Mouse (Mus musculus): Measurements from ENCODE around the gene Wtap. TPM values are rescaled to one million over a fixed set of nuclear protein-coding genes. Genes with fewer than 3 reads are reported as not detected.
"Not testable (repeated sequence)": the region's sequence is repeated elsewhere in the genome, so short reads cannot be mapped to it uniquely, and the experiment has no call there.

The Wtap gene
- polyA plus RNA-seq, 1 experiment from 2014 or later, result 42.4 TPM

GRCm38 (mm10) chr17:12983988-12984387 lies 10.0 kb downstream of the Wtap start:
- Histone ChIP-seq H3K4me2 (ENCODE audit: low read depth, low read length) (no peak overlapping the region), H3K9ac (ENCODE audit: low read depth, low read length) (no peak overlapping the region), H3K4me1 (ENCODE audit: control insufficient read depth, low read depth, low read length) (peaks cover 2% of the 10 kb centered on the region; the same call in 1 of the 2 replicates), H3K27me3 (ENCODE audit: control insufficient read depth, insufficient read depth, low read depth, low read length) (no peaks in the 10 kb centered on the region), H3K4me3 (ENCODE audit: low read depth, low read length) (no peak overlapping the region), H3K27ac (ENCODE audit: low read length) (no peak overlapping the region), H3K36me3 (ENCODE audit: control insufficient read depth, insufficient read depth) (peaks cover 43% of the 10 kb centered on the region), H3K9me3 (replicated peaks; ENCODE audit: control insufficient read depth, low read length) (no peaks in the 10 kb centered on the region)
- WGBS (ENCODE audit: insufficient replicate concordance), result 25% methylated on average over 2 of the region's 2 CpGs
- no peak for ATAC-seq (ENCODE audit: low read depth)

- ATAC-seq (ENCODE audit: low read depth), result no peak
- peaks cover 50% of the 10 kb centered on the region for H3K36me3 ChIP-seq (ENCODE audit: control insufficient read depth, insufficient read depth)
- H3K4me1 ChIP-seq (ENCODE audit: control insufficient read depth, low read depth, low read length), result no peaks in the 10 kb centered on the region
These were observed 15.4 kb downstream of the Wtap start for GRCm38 (mm10) chr17:12978546-12978945.

GRCm38 (mm10) chr17:12973851-12974250 lies 20.1 kb downstream of the Wtap start:
- Histone ChIP-seq H3K36me3 (ENCODE audit: control insufficient read depth, insufficient read depth) (peaks cover 26% of the 10 kb centered on the region), H3K27me3 (ENCODE audit: control insufficient read depth, insufficient read depth, low read depth, low read length) (no peaks in the 10 kb centered on the region), H3K9me3 (replicated peaks; ENCODE audit: control insufficient read depth, low read length) (no peaks in the 10 kb centered on the region), H3K4me1 (ENCODE audit: control insufficient read depth, low read depth, low read length) (no peaks in the 10 kb centered on the region), H3K4me2 (ENCODE audit: low read depth, low read length) (no peak overlapping the region), H3K9ac (ENCODE audit: low read depth, low read length) (no peak overlapping the region), H3K27ac (ENCODE audit: low read length) (no peak overlapping the region), H3K4me3 (ENCODE audit: low read depth, low read length) (no peak overlapping the region)
- ATAC-seq (ENCODE audit: low read depth), result no peak
- 74% methylated on average over 2 of the region's 2 CpGs for WGBS (ENCODE audit: insufficient replicate concordance)

More at GRCm38 (mm10) chr17:12978546-12978945, 15.4 kb downstream of the Wtap start:
- Histone ChIP-seq H3K9ac (ENCODE audit: low read depth, low read length) (no peak overlapping the region), H3K9me3 (replicated peaks; ENCODE audit: control insufficient read depth, low read length) (no peaks in the 10 kb centered on the region), H3K4me3 (ENCODE audit: low read depth, low read length) (no peak overlapping the region), H3K27ac (ENCODE audit: low read length) (no peak overlapping the region), H3K27me3 (ENCODE audit: control insufficient read depth, insufficient read depth, low read depth, low read length) (no peaks in the 10 kb centered on the region), H3K4me2 (ENCODE audit: low read depth, low read length) (no peak overlapping the region)
- 91% methylated on average over 1 of the region's 1 CpGs for WGBS (ENCODE audit: insufficient replicate concordance)

GRCm38 (mm10) chr17:12967173-12967572 lies 26.8 kb downstream of the Wtap start:
- WGBS (ENCODE audit: insufficient replicate concordance), result 84% methylated on average over 2 of the region's 2 CpGs

GRCm38 (mm10) chr17:12963476-12963875 lies 30.5 kb downstream of the Wtap start:
- no peak overlapping the region for H3K4me3 ChIP-seq (ENCODE audit: low read depth, low read length)
- peaks cover 7% of the 10 kb centered on the region; the same call in 1 of the 2 replicates for H3K36me3 ChIP-seq (ENCODE audit: control insufficient read depth, insufficient read depth)
- no peaks in the 10 kb centered on the region for H3K9me3 ChIP-seq (replicated peaks; ENCODE audit: control insufficient read depth, low read length)
- H3K27ac ChIP-seq (ENCODE audit: low read length), result no peak overlapping the region
- peaks cover 7% of the 10 kb centered on the region for H3K4me1 ChIP-seq (ENCODE audit: control insufficient read depth, low read depth, low read length)
- WGBS (ENCODE audit: insufficient replicate concordance), result 57% methylated on average over 3 of the region's 3 CpGs
- no peak overlapping the region for H3K9ac ChIP-seq (ENCODE audit: low read depth, low read length)
- no peaks in the 10 kb centered on the region for H3K27me3 ChIP-seq (ENCODE audit: control insufficient read depth, insufficient read depth, low read depth, low read length)
- no peak overlapping the region for H3K4me2 ChIP-seq (ENCODE audit: low read depth, low read length)
- ATAC-seq (ENCODE audit: low read depth), result no peak

More at GRCm38 (mm10) chr17:12967173-12967572, 26.8 kb downstream of the Wtap start:
- H3K9ac ChIP-seq (ENCODE audit: low read depth, low read length), result no peak overlapping the region
- H3K4me2 ChIP-seq (ENCODE audit: low read depth, low read length), result no peak overlapping the region
- peaks cover 13% of the 10 kb centered on the region; the same call in 1 of the 2 replicates for H3K36me3 ChIP-seq (ENCODE audit: control insufficient read depth, insufficient read depth)
- no peak overlapping the region for H3K27ac ChIP-seq (ENCODE audit: low read length)
- ATAC-seq (ENCODE audit: low read depth), result no peak
- H3K9me3 ChIP-seq (replicated peaks; ENCODE audit: control insufficient read depth, low read length), result no peaks in the 10 kb centered on the region
- H3K27me3 ChIP-seq (ENCODE audit: control insufficient read depth, insufficient read depth, low read depth, low read length), result no peaks in the 10 kb centered on the region
- no peaks in the 10 kb centered on the region for H3K4me1 ChIP-seq (ENCODE audit: control insufficient read depth, low read depth, low read length)
- no peak overlapping the region for H3K4me3 ChIP-seq (ENCODE audit: low read depth, low read length)

- no peaks in the 10 kb centered on the region; the same call in 1 of the 2 replicates for H3K36me3 ChIP-seq (ENCODE audit: control insufficient read depth, insufficient read depth)
- under 1% methylated on average over 42 of the region's 42 CpGs for WGBS (ENCODE audit: insufficient replicate concordance)
- ATAC-seq (ENCODE audit: low read depth), result peak; percentile 97
These were observed 33.6 kb downstream of the Wtap start, which contains the start of gene Acat2 for GRCm38 (mm10) chr17:12960331-12960873. TSS of gene Acat2 (minus strand) at chr17:12960747.

GRCm38 (mm10) chr17:12959377-12959776 lies 34.6 kb downstream of the Wtap start:
- not testable (repeated sequence) for H3K9me3 ChIP-seq (replicated peaks; ENCODE audit: control insufficient read depth, low read length); H3K9ac ChIP-seq (ENCODE audit: low read depth, low read length); H3K4me1 ChIP-seq (ENCODE audit: control insufficient read depth, low read depth, low read length); H3K27ac ChIP-seq (ENCODE audit: low read length); H3K36me3 ChIP-seq (ENCODE audit: control insufficient read depth, insufficient read depth); H3K27me3 ChIP-seq (ENCODE audit: control insufficient read depth, insufficient read depth, low read depth, low read length); ATAC-seq (ENCODE audit: low read depth); H3K4me3 ChIP-seq (ENCODE audit: low read depth, low read length)
- WGBS (ENCODE audit: insufficient replicate concordance), result 26% methylated on average over 1 of the region's 2 CpGs
- peak overlapping the region; percentile 24; the same call in 1 of the 2 replicates for H3K4me2 ChIP-seq (ENCODE audit: low read depth, low read length)

More at GRCm38 (mm10) chr17:12960331-12960873, 33.6 kb downstream of the Wtap start, which contains the start of gene Acat2:
- Histone ChIP-seq H3K9ac (ENCODE audit: low read depth, low read length) (peak within 1 kb of the TSS; percentile 80), H3K27ac (ENCODE audit: low read length) (peak within 1 kb of the TSS; percentile 87), H3K4me3 (ENCODE audit: low read depth, low read length) (peak within 1 kb of the TSS; percentile 84), H3K9me3 (replicated peaks; ENCODE audit: control insufficient read depth, low read length) (no peaks in the 10 kb centered on the region), H3K4me1 (ENCODE audit: control insufficient read depth, low read depth, low read length) (peaks cover 7% of the 10 kb centered on the region), H3K4me2 (ENCODE audit: low read depth, low read length) (peak within 1 kb of the TSS; percentile 81), H3K27me3 (ENCODE audit: control insufficient read depth, insufficient read depth, low read depth, low read length) (no peaks in the 10 kb centered on the region)

GRCm38 (mm10) chr17:12956664-12957063 lies 37.3 kb downstream of the Wtap start:
- no peak overlapping the region for H3K9ac ChIP-seq (ENCODE audit: low read depth, low read length)
- H3K9me3 ChIP-seq (replicated peaks; ENCODE audit: control insufficient read depth, low read length), result no peaks in the 10 kb centered on the region
- H3K27ac ChIP-seq (ENCODE audit: low read length), result no peak overlapping the region
- 89% methylated on average over 8 of the region's 8 CpGs for WGBS (ENCODE audit: insufficient replicate concordance)
- no peak for ATAC-seq (ENCODE audit: low read depth)
- H3K27me3 ChIP-seq (ENCODE audit: control insufficient read depth, insufficient read depth, low read depth, low read length), result no peaks in the 10 kb centered on the region
- no peak overlapping the region for H3K4me3 ChIP-seq (ENCODE audit: low read depth, low read length)
- no peaks in the 10 kb centered on the region; the same call in 1 of the 2 replicates for H3K36me3 ChIP-seq (ENCODE audit: control insufficient read depth, insufficient read depth)
- no peak overlapping the region for H3K4me2 ChIP-seq (ENCODE audit: low read depth, low read length)
- H3K4me1 ChIP-seq (ENCODE audit: control insufficient read depth, low read depth, low read length), result peaks cover 7% of the 10 kb centered on the region

- peaks cover 6% of the 10 kb centered on the region for H3K36me3 ChIP-seq (ENCODE audit: control insufficient read depth, insufficient read depth)
- 83% methylated on average over 5 of the region's 5 CpGs for WGBS (ENCODE audit: insufficient replicate concordance)
- H3K27me3 ChIP-seq (ENCODE audit: control insufficient read depth, insufficient read depth, low read depth, low read length), result no peaks in the 10 kb centered on the region
- no peak overlapping the region for H3K9ac ChIP-seq (ENCODE audit: low read depth, low read length)
- no peak for ATAC-seq (ENCODE audit: low read depth)
- no peaks in the 10 kb centered on the region for H3K4me1 ChIP-seq (ENCODE audit: control insufficient read depth, low read depth, low read length)
- no peak overlapping the region for H3K4me2 ChIP-seq (ENCODE audit: low read depth, low read length)
- no peak overlapping the region for H3K4me3 ChIP-seq (ENCODE audit: low read depth, low read length)
- no peaks in the 10 kb centered on the region for H3K9me3 ChIP-seq (replicated peaks; ENCODE audit: control insufficient read depth, low read length)
- H3K27ac ChIP-seq (ENCODE audit: low read length), result no peak overlapping the region
These were observed 44.3 kb downstream of the Wtap start for GRCm38 (mm10) chr17:12949669-12950068.
